Mouse (Mus musculus) liver, adult 2 months (tissue): ENCODE measurements around the gene Thada.

Experiments used
- CTCF ChIP-seq: fragments of 200-500 bp; IDR thresholded peaks from 2 replicates; pipeline ENCODE4 v1.5.1; 2011; ENCODE audit warnings: low read depth, low read length, control low read depth
- POLR2A ChIP-seq: fragments of 200-500 bp; IDR thresholded peaks from 2 replicates; pipeline ENCODE4 v1.6.1; 2011; ENCODE audit warnings: low read length, control low read depth; ENCODE audit not compliant: insufficient read depth; ENCODE audit errors: extremely low read depth

DNA sequence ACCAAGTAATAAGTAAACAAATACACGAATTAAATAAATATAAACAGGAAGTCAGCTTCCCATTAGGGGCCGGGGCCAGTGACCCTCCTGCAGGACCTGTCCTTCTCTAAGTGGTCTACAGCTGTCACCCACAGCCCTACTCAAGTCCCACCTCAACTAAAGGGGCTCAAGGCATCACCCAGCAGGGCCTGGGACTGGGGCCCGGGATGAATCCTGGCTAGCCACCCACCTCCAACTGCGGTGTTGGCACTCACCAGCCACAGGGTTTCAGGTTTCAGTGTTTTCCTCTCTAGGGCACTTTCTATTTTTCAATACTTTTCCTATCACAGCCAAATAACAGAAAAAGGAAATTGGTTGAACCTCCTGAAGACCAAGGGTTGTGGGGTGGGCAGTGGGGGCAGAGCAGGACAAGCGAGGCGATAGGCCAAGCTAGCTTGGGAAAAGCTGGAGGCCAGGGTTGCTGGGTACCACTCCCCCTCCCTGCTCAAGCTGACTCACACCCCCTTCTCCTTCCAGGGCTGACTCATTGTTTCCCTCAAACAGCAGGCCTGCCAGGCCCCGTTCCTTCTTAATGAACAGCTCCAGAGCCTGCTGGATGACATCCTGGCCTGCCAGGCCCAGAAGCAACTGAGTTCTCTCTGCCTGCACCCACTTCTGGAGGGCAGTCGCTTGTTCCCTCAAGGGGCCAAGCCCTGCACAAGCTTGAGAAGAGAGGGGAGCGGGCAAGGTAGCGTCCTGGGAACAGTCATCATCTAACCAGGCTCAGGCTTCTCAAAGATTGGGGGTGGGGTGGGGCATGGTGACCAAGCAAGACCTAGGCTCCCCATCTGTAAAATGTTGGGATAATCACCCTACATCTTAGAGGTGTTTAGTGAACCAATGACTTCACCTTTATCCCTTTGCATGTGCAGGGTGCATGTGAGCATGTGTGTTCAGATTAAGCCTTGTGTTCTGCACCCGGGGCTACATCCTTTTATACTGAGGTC, 317.2 kb downstream of the Thada start:
- TF ChIP-seq CTCF (no peak), POLR2A (no peak)
